Mouse (Mus musculus): ENCODE measurements around the gene Cnnm4. TPM values are rescaled to one million over a fixed set of nuclear protein-coding genes. Genes with fewer than 3 reads are reported as not detected.
A peak's percentile ranks its signal among the peaks of the same experiment; 100 is the strongest.

Cnnm4 gene
- polyA plus RNA-seq, 1 experiment from 2014 or later = 2.2 TPM

- Histone ChIP-seq H3K4me2 (ENCODE audit: low read depth, low read length) (no peak overlapping the region), H3K27me3 (ENCODE audit: insufficient read depth, low read length) (no peaks in the 10 kb centered on the region), H3K4me1 (ENCODE audit: insufficient read depth) (peaks cover 13% of the 10 kb centered on the region; the same call in 1 of the 2 replicates), H3K9ac (replicated peaks) (no peak overlapping the region), H3K36me3 (replicated peaks; ENCODE audit: insufficient read depth, low read length) (peaks cover 12% of the 10 kb centered on the region; the same call in 1 of the 2 replicates), H3K4me3 (ENCODE audit: low read depth, low read length) (no peak overlapping the region), H3K27ac (ENCODE audit: low read depth) (no peak overlapping the region), H3K9me3 (ENCODE audit: low read length) (no peaks in the 10 kb centered on the region)
- DNase-seq = no peak
- TF ChIP-seq CTCF (IDR thresholded peaks at IDR 0.05; ENCODE audit: low read depth) = no peak
- TF ChIP-seq EP300 (IDR thresholded peaks at IDR 0.05; ENCODE audit: low read depth) = no peak
- WGBS (ENCODE audit: insufficient replicate concordance) = 81% methylated on average over 11 of the region's 11 CpGs
- ATAC-seq = no peak
These were observed 68.7 kb downstream of the Cnnm4 start for GRCm38 (mm10) chr1:36540132-36540531.

- no peak overlapping the region for H3K4me3 ChIP-seq (ENCODE audit: low read depth, low read length)
- H3K4me2 ChIP-seq (ENCODE audit: low read depth, low read length) = no peak overlapping the region
- WGBS (ENCODE audit: insufficient replicate concordance) = 86% methylated on average over 12 of the region's 12 CpGs
- H3K9me3 ChIP-seq (ENCODE audit: low read length) = no peaks in the 10 kb centered on the region
- H3K9ac ChIP-seq (replicated peaks) = no peak overlapping the region
- H3K36me3 ChIP-seq (replicated peaks; ENCODE audit: insufficient read depth, low read length) = peaks cover 12% of the 10 kb centered on the region; the same call in 1 of the 2 replicates
- no peak for ATAC-seq
- no peak for TF ChIP-seq EP300 (IDR thresholded peaks at IDR 0.05; ENCODE audit: low read depth)
- TF ChIP-seq CTCF (IDR thresholded peaks at IDR 0.05; ENCODE audit: low read depth) = no peak
- H3K4me1 ChIP-seq (ENCODE audit: insufficient read depth) = peaks cover 10% of the 10 kb centered on the region; the same call in 1 of the 2 replicates
- H3K27me3 ChIP-seq (ENCODE audit: insufficient read depth, low read length) = no peaks in the 10 kb centered on the region
- DNase-seq = no peak
- H3K27ac ChIP-seq (ENCODE audit: low read depth) = no peak overlapping the region
These were observed 69.4 kb downstream of the Cnnm4 start for GRCm38 (mm10) chr1:36540807-36541206.

- peaks cover 12% of the 10 kb centered on the region; the same call in 1 of the 2 replicates for H3K36me3 ChIP-seq (replicated peaks; ENCODE audit: insufficient read depth, low read length)
- WGBS (ENCODE audit: insufficient replicate concordance) = 94% methylated on average over 16 of the region's 16 CpGs
- no peak overlapping the region for H3K9ac ChIP-seq (replicated peaks)
- no peak overlapping the region for H3K4me2 ChIP-seq (ENCODE audit: low read depth, low read length)
- H3K4me1 ChIP-seq (ENCODE audit: insufficient read depth) = 0 out of 2 replicates have a peak, but pooled peaks cover 10% of the 10 kb centered on the region
- no peak overlapping the region for H3K27ac ChIP-seq (ENCODE audit: low read depth)
- no peak for ATAC-seq
- no peak for DNase-seq
- no peaks in the 10 kb centered on the region for H3K9me3 ChIP-seq (ENCODE audit: low read length)
- H3K27me3 ChIP-seq (ENCODE audit: insufficient read depth, low read length) = no peaks in the 10 kb centered on the region
- no peak for TF ChIP-seq EP300 (IDR thresholded peaks at IDR 0.05; ENCODE audit: low read depth)
- H3K4me3 ChIP-seq (ENCODE audit: low read depth, low read length) = no peak overlapping the region
These were observed 70.4 kb downstream of the Cnnm4 start for GRCm38 (mm10) chr1:36541844-36542243.

GRCm38 (mm10) chr1:36542925-36543324 is 71.5 kb downstream of the Cnnm4 start:
- no peak overlapping the region for H3K4me2 ChIP-seq (ENCODE audit: low read depth, low read length)
- WGBS (ENCODE audit: insufficient replicate concordance) = 89% methylated on average over 9 of the region's 9 CpGs
- no peak overlapping the region for H3K4me3 ChIP-seq (ENCODE audit: low read depth, low read length)
- no peak for DNase-seq
- ATAC-seq = no peak
- no peaks in the 10 kb centered on the region for H3K9me3 ChIP-seq (ENCODE audit: low read length)
- no peak overlapping the region for H3K9ac ChIP-seq (replicated peaks)
- no peaks in the 10 kb centered on the region for H3K27me3 ChIP-seq (ENCODE audit: insufficient read depth, low read length)
- TF ChIP-seq EP300 (IDR thresholded peaks at IDR 0.05; ENCODE audit: low read depth) = no peak
- TF ChIP-seq CTCF (IDR thresholded peaks at IDR 0.05; ENCODE audit: low read depth) = no peak
- H3K36me3 ChIP-seq (replicated peaks; ENCODE audit: insufficient read depth, low read length) = peaks cover 12% of the 10 kb centered on the region; the same call in 1 of the 2 replicates
- H3K4me1 ChIP-seq (ENCODE audit: insufficient read depth) = 0 out of 2 replicates have a peak, but pooled peaks cover 6% of the 10 kb centered on the region
- H3K27ac ChIP-seq (ENCODE audit: low read depth) = no peak overlapping the region

- peaks cover 12% of the 10 kb centered on the region for H3K36me3 ChIP-seq (replicated peaks; ENCODE audit: insufficient read depth, low read length)
- ATAC-seq (no peak), DNase-seq (no peak)
- H3K27me3 ChIP-seq (ENCODE audit: insufficient read depth, low read length) = no peaks in the 10 kb centered on the region
- H3K4me1 ChIP-seq (ENCODE audit: insufficient read depth) = 0 out of 2 replicates have a peak, but pooled peaks cover 4% of the 10 kb centered on the region
- 56% methylated on average over 2 of the region's 2 CpGs for WGBS (ENCODE audit: insufficient replicate concordance)
- no peak for TF ChIP-seq CTCF (IDR thresholded peaks at IDR 0.05; ENCODE audit: low read depth)
- TF ChIP-seq EP300 (IDR thresholded peaks at IDR 0.05; ENCODE audit: low read depth) = no peak
- no peak overlapping the region for H3K4me2 ChIP-seq (ENCODE audit: low read depth, low read length)
- H3K4me3 ChIP-seq (ENCODE audit: low read depth, low read length) = no peak overlapping the region
- H3K27ac ChIP-seq (ENCODE audit: low read depth) = peak overlapping the region; percentile 16; the same call in 1 of the 2 replicates
- no peaks in the 10 kb centered on the region for H3K9me3 ChIP-seq (ENCODE audit: low read length)
- no peak overlapping the region for H3K9ac ChIP-seq (replicated peaks)
These were observed 74.0 kb downstream of the Cnnm4 start for GRCm38 (mm10) chr1:36545382-36545781.

- Histone ChIP-seq H3K4me3 (ENCODE audit: low read depth, low read length) (peak overlapping the region; percentile 71), H3K36me3 (replicated peaks; ENCODE audit: insufficient read depth, low read length) (peaks cover 14% of the 10 kb centered on the region), H3K9ac (replicated peaks) (0 out of 2 replicates have a peak overlapping the region, but pooled peaks have one; percentile 65), H3K4me1 (ENCODE audit: insufficient read depth) (0 out of 2 replicates have a peak, but pooled peaks cover 4% of the 10 kb centered on the region), H3K4me2 (ENCODE audit: low read depth, low read length) (peak overlapping the region; percentile 82), H3K9me3 (ENCODE audit: low read length) (no peaks in the 10 kb centered on the region), H3K27me3 (ENCODE audit: insufficient read depth, low read length) (no peaks in the 10 kb centered on the region), H3K27ac (ENCODE audit: low read depth) (peak overlapping the region; percentile 16; the same call in 1 of the 2 replicates)
- TF ChIP-seq CTCF (IDR thresholded peaks at IDR 0.05; ENCODE audit: low read depth) (0 out of 2 replicates have a peak, but pooled peaks have one; percentile 18), EP300 (IDR thresholded peaks at IDR 0.05; ENCODE audit: low read depth) (no peak)
- WGBS (ENCODE audit: insufficient replicate concordance) = 66% methylated on average over 19 of the region's 19 CpGs
- no peak for ATAC-seq
- DNase-seq = no peak
These were observed 74.6 kb downstream of the Cnnm4 start for GRCm38 (mm10) chr1:36545845-36546600.
